Mouse (Mus musculus) C2C12 (cell line): ENCODE measurements around the gene Arl15. TPM values are rescaled to one million over a fixed set of nuclear protein-coding genes. Genes with fewer than 3 reads are reported as not detected.

Experiments
- H3K27me3 ChIP-seq: one replicate; pipeline ENCODE4 v1.6.1; 2011; ENCODE audit not compliant: control insufficient read depth, insufficient read depth, insufficient read length
- H3K36me3 ChIP-seq: one replicate; pipeline ENCODE4 v1.6.1; 2011; ENCODE audit not compliant: control insufficient read depth, insufficient read depth
- H3K4me3 ChIP-seq: one replicate; pipeline ENCODE4 v1.5.1; 2011; ENCODE audit warnings: mild to moderate bottlenecking, control low read depth; ENCODE audit not compliant: poor library complexity, insufficient read depth, severe bottlenecking
- H3K79me2 ChIP-seq: one replicate; pipeline ENCODE4 v1.6.1; 2011; ENCODE audit not compliant: control insufficient read depth, insufficient read depth
- H3K79me3 ChIP-seq: one replicate; pipeline ENCODE4 v1.6.1; 2011; ENCODE audit warnings: low read depth, control low read depth
- H3ac ChIP-seq: one replicate; pipeline ENCODE3; 2011; ENCODE audit warnings: low read depth; ENCODE audit not compliant: control insufficient read depth, insufficient read length
- CEBPB ChIP-seq: IDR thresholded peaks from one replicate; pipeline ENCODE4 v1.6.1; 2011; ENCODE audit warnings: low read depth, mild to moderate bottlenecking, control low read depth, moderate library complexity
- CTCF ChIP-seq: IDR thresholded peaks from one replicate; pipeline ENCODE4 v1.5.1; 2011; ENCODE audit not compliant: control insufficient read depth, insufficient read depth, insufficient read length
- FOSL1 ChIP-seq: IDR thresholded peaks from one replicate; pipeline ENCODE4 v1.8.0; 2011; ENCODE audit warnings: mild to moderate bottlenecking, low read length; ENCODE audit not compliant: poor library complexity, insufficient read depth, severe bottlenecking
- MAX ChIP-seq: IDR thresholded peaks from one replicate; pipeline ENCODE4 v1.6.1; 2011; ENCODE audit warnings: mild to moderate bottlenecking, control low read depth
- MYOD1 ChIP-seq: IDR thresholded peaks from one replicate; pipeline ENCODE4 v1.6.1; 2011; ENCODE audit warnings: low read depth; ENCODE audit not compliant: control insufficient read depth, insufficient read length
- MYOG ChIP-seq: IDR thresholded peaks from one replicate; pipeline ENCODE4 v1.6.1; 2011; ENCODE audit not compliant: control insufficient read depth, insufficient read length; ENCODE audit errors: extremely low read depth
- USF1 ChIP-seq: IDR thresholded peaks from one replicate; pipeline ENCODE4 v1.6.1; 2011; ENCODE audit warnings: low read depth, mild to moderate bottlenecking, control low read depth, moderate library complexity
- polyA plus RNA-seq: library from polyadenylated mRNA; unstranded; fragments of >200 nt; fragmentation: generic; extraction: Trizol; gene quantifications from one replicate; pipeline ENCODE4 v1.2.1, GENCODE M21; 2012; ENCODE audit warnings: missing spikeins

Gene Arl15
- polyA plus RNA-seq, 1 experiment, result 3.5 TPM

DNA sequence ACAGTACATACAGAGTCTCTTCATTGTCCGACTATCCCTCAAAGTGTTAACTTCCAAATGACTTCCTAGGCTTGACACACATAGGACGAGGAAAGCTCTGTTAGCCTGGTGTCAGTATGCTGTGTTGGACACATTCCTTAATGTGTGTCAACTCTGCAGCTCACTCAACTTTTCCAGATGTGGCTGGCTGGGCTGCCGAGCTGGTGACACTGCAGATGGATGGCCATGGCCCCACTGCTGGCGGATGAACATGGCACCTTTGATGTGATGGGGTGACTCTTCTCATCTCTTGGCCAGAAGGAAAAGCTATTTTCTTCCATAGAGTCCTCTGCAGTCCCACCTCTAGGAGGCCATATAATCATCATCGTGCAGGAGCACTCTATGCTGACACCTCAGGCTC, 375.8 kb downstream of the Arl15 start:
- no peaks in the 10 kb centered on the region for H3K79me2 ChIP-seq
- H3ac ChIP-seq, result no peak overlapping the region
- no peaks in the 10 kb centered on the region for H3K27me3 ChIP-seq
- TF ChIP-seq FOSL1 (no peak), MAX (no peak), MYOG (no peak), MYOD1 (no peak), CTCF (no peak), USF1 (no peak), CEBPB (no peak)
- H3K4me3 ChIP-seq, result no peak overlapping the region
- H3K79me3 ChIP-seq, result no peaks in the 10 kb centered on the region
- no peaks in the 10 kb centered on the region for H3K36me3 ChIP-seq

DNA sequence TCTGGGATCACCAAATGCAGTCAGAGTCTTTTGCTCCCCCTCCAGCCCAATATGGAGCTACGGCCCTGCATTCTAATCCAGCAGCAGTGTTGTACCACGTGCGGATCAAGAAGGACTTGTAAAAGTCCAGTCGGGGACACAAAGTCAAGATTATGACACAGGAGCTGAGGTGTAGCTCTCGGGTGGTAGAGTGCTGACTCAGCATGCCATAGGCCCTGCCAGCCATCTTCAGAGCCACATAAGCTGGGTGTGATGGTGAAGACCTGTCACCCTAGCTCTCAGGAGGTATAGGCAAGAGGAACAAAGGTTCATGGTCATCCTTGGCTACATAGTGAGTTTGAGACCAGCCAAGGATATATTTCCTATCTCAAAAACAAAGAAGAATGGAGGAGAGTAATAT, 377.2 kb downstream of the Arl15 start:
- Histone ChIP-seq H3ac (no peak overlapping the region), H3K79me3 (no peaks in the 10 kb centered on the region), H3K79me2 (no peaks in the 10 kb centered on the region), H3K27me3 (no peaks in the 10 kb centered on the region), H3K36me3 (no peaks in the 10 kb centered on the region), H3K4me3 (no peak overlapping the region)
- TF ChIP-seq FOSL1 (no peak), CTCF (no peak), CEBPB (no peak), USF1 (no peak)

DNA sequence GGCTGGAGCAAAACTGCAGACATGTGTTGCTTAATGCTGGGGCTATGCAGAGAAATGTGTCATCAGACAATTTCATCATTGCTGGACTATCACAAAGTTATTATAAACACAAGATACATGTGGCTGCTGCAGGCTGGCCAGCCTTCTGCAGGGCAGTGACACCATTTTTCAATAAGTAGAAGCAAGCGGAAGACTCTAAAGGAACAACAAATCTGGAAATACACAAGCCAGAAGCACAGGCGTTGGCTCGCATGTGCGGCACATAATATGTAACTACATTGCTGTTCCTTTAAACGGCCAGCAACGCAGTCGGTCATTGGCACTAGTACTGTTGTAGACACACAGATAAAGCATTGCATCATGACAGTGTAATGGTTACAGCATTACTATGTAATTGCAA, 393.8 kb downstream of the Arl15 start:
- H3K27me3 ChIP-seq, result no peaks in the 10 kb centered on the region
- TF ChIP-seq CEBPB (no peak), FOSL1 (no peak), MYOG (no peak), CTCF (no peak), MAX (no peak), USF1 (no peak), MYOD1 (no peak)
- no peaks in the 10 kb centered on the region for H3K79me2 ChIP-seq
- no peak overlapping the region for H3K4me3 ChIP-seq
- H3K36me3 ChIP-seq, result no peaks in the 10 kb centered on the region
- H3ac ChIP-seq, result no peak overlapping the region
- H3K79me3 ChIP-seq, result no peaks in the 10 kb centered on the region

DNA sequence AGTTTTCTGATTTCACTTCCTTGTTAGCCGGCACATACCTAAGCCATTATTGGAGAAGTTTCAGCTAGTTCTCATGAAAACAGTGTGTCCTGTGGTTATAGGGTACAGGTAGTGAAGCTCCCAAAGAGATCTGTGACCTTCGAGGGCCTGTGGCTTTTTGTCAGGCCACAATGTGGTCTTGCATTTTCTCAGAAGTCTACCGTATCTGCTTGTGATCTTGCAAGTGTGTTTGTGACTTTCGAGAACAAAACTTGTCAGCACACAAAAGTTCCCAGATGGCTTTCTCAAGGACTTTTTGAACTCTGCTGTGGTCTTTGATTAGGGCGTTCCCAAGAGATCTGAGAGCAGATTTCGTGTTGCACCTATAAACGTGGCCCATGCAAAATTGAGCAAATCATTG, 394.5 kb downstream of the Arl15 start:
- Histone ChIP-seq H3K79me2 (no peaks in the 10 kb centered on the region), H3ac (no peak overlapping the region), H3K36me3 (no peaks in the 10 kb centered on the region), H3K4me3 (no peak overlapping the region), H3K27me3 (no peaks in the 10 kb centered on the region), H3K79me3 (no peaks in the 10 kb centered on the region)
- no peak for TF ChIP-seq MAX
- no peak for TF ChIP-seq FOSL1
- TF ChIP-seq CTCF, result no peak
- TF ChIP-seq CEBPB, result no peak
- TF ChIP-seq USF1, result no peak
- no peak for TF ChIP-seq MYOD1
- no peak for TF ChIP-seq MYOG

DNA sequence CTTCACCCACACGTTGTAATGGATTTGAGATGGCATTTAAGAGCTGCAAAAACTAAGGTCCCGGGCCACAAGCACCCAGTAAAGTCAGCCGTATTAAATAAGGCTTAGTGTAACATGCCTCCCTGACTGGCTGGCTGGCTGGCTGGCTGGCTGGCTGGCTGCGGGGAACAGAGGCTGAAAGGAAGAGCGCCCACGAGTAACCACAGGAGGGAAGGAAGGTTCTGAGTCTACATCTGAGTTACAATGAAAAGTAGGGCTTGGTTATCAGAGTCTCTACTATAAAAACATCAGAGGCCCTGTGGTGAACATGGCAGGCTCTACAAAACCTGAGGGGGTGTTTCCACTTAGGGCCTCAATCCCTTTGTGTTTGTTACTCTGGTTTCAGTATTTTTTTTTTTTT, 395.1 kb downstream of the Arl15 start:
- no peaks in the 10 kb centered on the region for H3K79me3 ChIP-seq
- H3K36me3 ChIP-seq, result no peaks in the 10 kb centered on the region
- no peak overlapping the region for H3ac ChIP-seq
- no peaks in the 10 kb centered on the region for H3K79me2 ChIP-seq
- H3K27me3 ChIP-seq, result no peaks in the 10 kb centered on the region
- no peak overlapping the region for H3K4me3 ChIP-seq
- TF ChIP-seq CTCF, result no peak
- no peak for TF ChIP-seq MYOD1
- no peak for TF ChIP-seq MYOG
- TF ChIP-seq MAX, result no peak
- TF ChIP-seq USF1, result no peak
- TF ChIP-seq FOSL1, result no peak
- no peak for TF ChIP-seq CEBPB

DNA sequence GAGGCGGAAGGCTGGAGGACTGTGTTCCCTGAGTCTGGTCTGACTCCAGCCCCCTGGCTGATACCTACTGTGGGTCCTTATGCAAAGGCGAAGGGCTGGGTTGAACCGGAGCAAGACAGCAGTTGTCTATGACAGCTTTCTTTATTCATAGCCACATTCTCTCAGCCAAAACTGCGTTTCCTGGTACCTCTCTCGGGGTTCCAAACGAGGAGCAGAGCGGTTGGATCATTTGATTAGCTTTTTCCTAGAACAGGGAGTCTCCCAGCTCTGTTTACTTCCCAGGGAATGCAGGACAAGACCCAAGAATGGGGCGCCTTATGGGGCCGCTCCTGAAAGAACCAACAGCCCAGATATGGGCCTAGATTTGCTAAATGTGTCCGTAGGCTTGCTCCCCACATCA, 396.6 kb downstream of the Arl15 start:
- no peaks in the 10 kb centered on the region for H3K79me3 ChIP-seq
- no peaks in the 10 kb centered on the region for H3K79me2 ChIP-seq
- H3K36me3 ChIP-seq, result no peaks in the 10 kb centered on the region
- H3K4me3 ChIP-seq, result no peak overlapping the region
- TF ChIP-seq CTCF, result no peak
- no peak for TF ChIP-seq CEBPB
- TF ChIP-seq MAX, result no peak
- no peak for TF ChIP-seq FOSL1
- no peaks in the 10 kb centered on the region for H3K27me3 ChIP-seq
- no peak overlapping the region for H3ac ChIP-seq
